Mouse (Mus musculus) CH12.LX (cell line): ENCODE data around the gene Eif3m. TPM values are rescaled to one million over a fixed set of nuclear protein-coding genes. Genes with fewer than 3 reads are reported as not detected.

ENCODE experiments used
- DNase-seq: peaks from one replicate; pipeline ENCODE4 v3.0.0-alpha.2; 2013; ENCODE audit errors: extremely low read depth
- H3K27ac ChIP-seq: 2 replicates; pipeline ENCODE4 v1.5.1; 2012; ENCODE audit warnings: low read depth, mild to moderate bottlenecking, control low read depth, moderate library complexity; ENCODE audit not compliant: insufficient read depth
- H3K27me3 ChIP-seq: replicated peaks from 2 replicates; pipeline ENCODE3; 2012; ENCODE audit warnings: inconsistent platforms
- H3K36me3 ChIP-seq, 2 experiments: replicated peaks in 1 of 2; 2 replicates each; pipeline versions ENCODE3 to v1.6.1; 2012; ENCODE audit warnings: inconsistent platforms in 1 of 2, low read length in 1 of 2, mild to moderate bottlenecking in 1 of 2, mixed read lengths in 1 of 2, moderate library complexity in 1 of 2; ENCODE audit not compliant: control insufficient read depth in 1 of 2, insufficient read depth in 1 of 2
- H3K4me1 ChIP-seq, 2 experiments: 2 replicates each; pipeline ENCODE4 v1.6.1; 2012; ENCODE audit warnings: inconsistent platforms in 1 of 2, moderate library complexity in 1 of 2; ENCODE audit not compliant: insufficient read depth in 2 of 2, control insufficient read depth in 1 of 2
- H3K4me2 ChIP-seq: 2 replicates; pipeline ENCODE4 v1.6.1; 2012; ENCODE audit warnings: low read depth, mild to moderate bottlenecking, control low read depth; ENCODE audit not compliant: poor library complexity, insufficient read depth, severe bottlenecking
- H3K4me3 ChIP-seq, 3 experiments: fragments of 150-350 bp in 1 of 3; sonication (generic) in 1 of 3; replicated peaks in 1 of 3; 2 replicates each; pipeline versions ENCODE3 to v1.5.1; 2011 to 2012; ENCODE audit warnings: low read depth in 2 of 3, low read length in 2 of 3, mild to moderate bottlenecking in 2 of 3, moderate library complexity in 2 of 3, control low read depth in 1 of 3, improper control_type of control experiment in 1 of 3, inconsistent platforms in 1 of 3, mixed read lengths in 1 of 3; ENCODE audit not compliant: poor library complexity in 1 of 3
- H3K79me2 ChIP-seq: replicated peaks from 2 replicates; pipeline ENCODE4 v1.6.1; 2012; ENCODE audit warnings: mild to moderate bottlenecking, moderate library complexity; ENCODE audit not compliant: control insufficient read depth, poor library complexity, insufficient read depth, severe bottlenecking; ENCODE audit errors: extremely low read depth
- H3K9ac ChIP-seq: 2 replicates; pipeline ENCODE4 v1.6.1; 2012; ENCODE audit warnings: low read depth, mild to moderate bottlenecking, control low read depth, moderate library complexity; ENCODE audit not compliant: insufficient read depth
- H3K9me3 ChIP-seq: replicated peaks from 2 replicates; pipeline ENCODE3; 2012; ENCODE audit warnings: low read length, inconsistent platforms, mixed read lengths
- E2F4 ChIP-seq: IDR thresholded peaks from 2 replicates; pipeline ENCODE4 v1.6.1; 2011; ENCODE audit warnings: low read depth, low read length, improper control_type of control experiment; ENCODE audit not compliant: insufficient replicate concordance
- ELF1 ChIP-seq: IDR thresholded peaks from 2 replicates; pipeline ENCODE4 v1.6.1; 2014; ENCODE audit warnings: low read depth, mild to moderate bottlenecking, inconsistent platforms, low read length, improper control_type of control experiment
- GABPA ChIP-seq: IDR thresholded peaks from 2 replicates; pipeline ENCODE4 v1.6.1; 2012; ENCODE audit warnings: low read depth, low read length, improper control_type of control experiment, inconsistent platforms; ENCODE audit not compliant: insufficient replicate concordance
- HCFC1 ChIP-seq: IDR thresholded peaks from 2 replicates; pipeline ENCODE4 v1.6.1; 2012; ENCODE audit warnings: low read depth, mild to moderate bottlenecking, inconsistent platforms, low read length, improper control_type of control experiment
- IRF4 ChIP-seq: IDR thresholded peaks from 2 replicates; pipeline ENCODE4 v1.6.1; 2014; ENCODE audit warnings: low read depth, mild to moderate bottlenecking, inconsistent platforms, low read length, improper control_type of control experiment
- JUN ChIP-seq: IDR thresholded peaks from 2 replicates; pipeline ENCODE4 v1.6.1; 2011; ENCODE audit warnings: low read depth, mild to moderate bottlenecking, low read length, improper control_type of control experiment, moderate library complexity; ENCODE audit not compliant: insufficient read depth
- JUND ChIP-seq: conservative IDR thresholded peaks from 2 replicates; pipeline ENCODE4 v1.6.1; 2011; ENCODE audit warnings: low read depth, low read length, improper control_type of control experiment
- MAFK ChIP-seq: IDR thresholded peaks from 2 replicates; pipeline ENCODE4 v1.6.1; 2011; ENCODE audit warnings: low read length, improper control_type of control experiment; ENCODE audit not compliant: insufficient replicate concordance
- MAX ChIP-seq: IDR thresholded peaks from 2 replicates; pipeline ENCODE4 v1.6.1; 2011; ENCODE audit warnings: low read length, improper control_type of control experiment
- MXI1 ChIP-seq: IDR thresholded peaks from 2 replicates; pipeline ENCODE4 v1.6.1; 2011; ENCODE audit warnings: mild to moderate bottlenecking, low read depth, low read length, improper control_type of control experiment
- NELFE ChIP-seq: IDR thresholded peaks from 2 replicates; pipeline ENCODE4 v1.6.1; 2011; ENCODE audit warnings: low read depth, low read length, improper control_type of control experiment
- NRF1 ChIP-seq: IDR thresholded peaks from 2 replicates; pipeline ENCODE4 v1.6.1; 2014; ENCODE audit warnings: low read depth, mild to moderate bottlenecking, inconsistent platforms, low read length, improper control_type of control experiment, moderate library complexity
- PAX5 ChIP-seq: IDR thresholded peaks from 2 replicates; pipeline ENCODE4 v1.6.1; 2012; ENCODE audit warnings: low read length, inconsistent platforms, mixed read lengths
- POLR2A ChIP-seq: IDR thresholded peaks from 2 replicates; pipeline ENCODE4 v1.6.1; 2011; ENCODE audit warnings: low read depth, mild to moderate bottlenecking, improper control_type of control experiment, low read length
- RCOR1 ChIP-seq: conservative IDR thresholded peaks from 2 replicates; pipeline ENCODE4 v1.6.1; 2012; ENCODE audit warnings: low read depth, mild to moderate bottlenecking, inconsistent platforms, low read length, improper control_type of control experiment
- TBP ChIP-seq: conservative IDR thresholded peaks from 2 replicates; pipeline ENCODE4 v1.6.1; 2011; ENCODE audit warnings: low read depth, low read length, improper control_type of control experiment
- TCF12 ChIP-seq: IDR thresholded peaks from 2 replicates; pipeline ENCODE4 v1.6.1; 2014; ENCODE audit warnings: low read depth, mild to moderate bottlenecking, inconsistent platforms, low read length, improper control_type of control experiment
- USF1 ChIP-seq: IDR thresholded peaks from 2 replicates; pipeline ENCODE4 v1.6.1; 2014; ENCODE audit warnings: low read depth, mild to moderate bottlenecking, inconsistent platforms, low read length, improper control_type of control experiment
- ZMIZ1 ChIP-seq: IDR thresholded peaks from 2 replicates; pipeline ENCODE4 v1.6.1; 2012; ENCODE audit warnings: low read depth, mild to moderate bottlenecking, inconsistent platforms, low read length, improper control_type of control experiment
- dilution Hi-C: fragments of 300-500 bp; cut with MboI; formaldehyde crosslinking; loops from 2 replicates; pipeline ENCODE4 v1.14.3; 2020; ENCODE audit warnings: low sequenced_read_pairs; ENCODE audit not compliant: extremely low pct_unique_long_range_greater_than_20kb, extremely low pct_ligation_motif_present
- in situ Hi-C: fragments of 300-500 bp; cut with MboI; formaldehyde crosslinking; loops from 3 replicates; pipeline ENCODE4 v1.14.3; 2019; ENCODE audit warnings: low sequenced_read_pairs, low pct_ligation_motif_present, low pct_unique_long_range_greater_than_20kb, mixed read lengths
- polyA plus RNA-seq: library from polyadenylated mRNA; unstranded; fragments of >175 nt; gene quantifications from 2 replicates; pipeline ENCODE4 v1.2.1, GENCODE M21; 2012; ENCODE audit warnings: low read depth; ENCODE audit not compliant: insufficient read length
- total RNA-seq, 2 experiments: library from RNA; depleted of rRNA; stranded (reverse); fragments of 300-350 nt in 1 of 2; fragments of >200 nt in 1 of 2; gene quantifications; 2 replicates each; pipeline ENCODE4 v1.2.3; 2012 to 2014

Gene Eif3m
- total and polyA plus RNA-seq, 3 experiments, result 268 to 558 (median 273) TPM

- peak overlapping the region; percentile 89; the same call in 1 of the 2 replicates for H3K9ac ChIP-seq
- TF ChIP-seq MXI1 (0 out of 2 replicates have a peak, but pooled peaks have one; percentile 30), IRF4 (no peak), POLR2A (peak; percentile 61), TCF12 (peak; percentile 14; the same call in 1 of the 2 replicates), NELFE (peak; percentile 56), NRF1 (no peak), HCFC1 (0 out of 2 replicates have a peak, but pooled peaks have one; percentile 21), ZMIZ1 (peak; percentile 65; the same call in 1 of the 2 replicates), PAX5 (no peak)
- H3K27ac ChIP-seq, result no peak overlapping the region
- H3K79me2 ChIP-seq, result peaks cover 26% of the 10 kb centered on the region
- H3K4me2 ChIP-seq, result peak overlapping the region; percentile 53
- dilution Hi-C loops (no loop called here), in situ Hi-C loops (no loop called here)
- H3K27me3 ChIP-seq, result no peaks in the 10 kb centered on the region
- H3K4me3 ChIP-seq, result peak overlapping the region; percentile 9 to 99 (median 72)
- H3K9me3 ChIP-seq, result no peaks in the 10 kb centered on the region
- H3K4me1 ChIP-seq, result peaks cover 2 to 22% of the 10 kb centered on the region in 2 experiments; a peak in 3 of 4 replicates
- peaks cover 10 to 18% of the 10 kb centered on the region in 2 experiments for H3K36me3 ChIP-seq
- DNase-seq, result peak; percentile 57
These were observed 922 bp upstream of the Eif3m start for GRCm38 (mm10) chr2:105017802-105018201.

DNA sequence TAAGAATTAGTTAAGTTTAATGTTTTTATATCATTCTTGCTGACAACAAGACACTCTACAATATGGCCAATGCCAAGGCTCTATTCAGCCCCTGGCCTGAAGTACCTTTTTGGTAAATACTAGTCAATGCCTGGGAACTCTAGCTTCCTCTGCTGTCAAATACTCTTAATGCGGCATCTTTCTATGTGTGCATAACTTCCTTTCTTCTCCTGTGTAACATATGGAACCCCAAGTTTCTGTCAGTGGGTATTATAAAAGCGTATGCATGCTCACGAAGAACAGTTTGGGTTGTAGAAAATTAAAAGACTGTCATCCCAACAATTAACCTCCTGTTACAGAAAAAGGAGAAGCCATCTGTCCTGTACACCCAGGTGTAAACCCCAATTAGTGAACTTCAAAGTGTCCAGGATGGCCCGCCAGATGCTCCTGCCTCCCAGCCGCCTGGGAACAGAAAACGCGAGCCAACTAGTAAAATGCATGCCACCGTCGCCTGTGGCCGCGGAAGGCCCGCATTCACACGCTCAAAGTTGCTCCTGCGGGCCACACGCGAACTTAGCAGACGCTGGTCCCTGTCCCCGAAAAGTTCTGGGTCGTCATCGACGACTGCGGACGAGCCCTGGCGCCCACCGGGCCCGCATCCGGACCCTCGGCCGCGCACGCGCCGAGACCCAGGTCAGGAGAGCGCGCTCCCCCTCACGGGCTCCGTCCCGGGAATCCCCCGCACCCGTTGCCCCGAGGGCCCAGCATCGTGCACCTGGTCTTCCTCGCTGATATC lies 501 bp downstream of the Eif3m start:
- Histone ChIP-seq H3K4me3 (peak overlapping the region; percentile 57 to 99 (median 97)), H3K27me3 (no peaks in the 10 kb centered on the region), H3K27ac (peak overlapping the region; percentile 23), H3K4me2 (peak overlapping the region; percentile 82), H3K79me2 (peaks cover 33% of the 10 kb centered on the region), H3K9ac (peak overlapping the region; percentile 72), H3K36me3 (peaks cover 17 to 32% of the 10 kb centered on the region in 2 experiments), H3K4me1 (peaks cover 2 to 22% of the 10 kb centered on the region in 2 experiments; a peak in 3 of 4 replicates), H3K9me3 (no peaks in the 10 kb centered on the region)
- in situ Hi-C loops, result no loop called here
- DNase-seq, result peak; percentile 22
- dilution Hi-C loops, result no loop called here
- no peak for TF ChIP-seq MAFK
- peak; percentile 77 for TF ChIP-seq NRF1
- TF ChIP-seq HCFC1, result no peak
- TF ChIP-seq E2F4, result 0 out of 2 replicates have a peak, but pooled peaks have one; percentile 7
- TF ChIP-seq MAX, result no peak
- TF ChIP-seq GABPA, result no peak
- no peak for TF ChIP-seq ELF1
- no peak for TF ChIP-seq RCOR1
- TF ChIP-seq JUN, result no peak
- TF ChIP-seq TCF12, result no peak
- no peak for TF ChIP-seq USF1
- TF ChIP-seq JUND, result no peak
- TF ChIP-seq TBP, result no peak
